Mouse (Mus musculus): ENCODE data around the gene Vmn2r101. TPM values are rescaled to one million over a fixed set of nuclear protein-coding genes. Genes with fewer than 3 reads are reported as not detected.

The Vmn2r101 gene
- total RNA-seq (2021): not detected
- long read RNA-seq: 0 reads

- DNase-seq (ENCODE audit: low spot score in 2 of 2): no peak
Observed at GRCm38 (mm10) chr17:19576927-19577326, at the start of gene Vmn2r101. Gene Vmn2r101 (plus strand): TSS chr17:19577227.

- no peak for DNase-seq (ENCODE audit: low spot score in 2 of 2)
Observed at GRCm38 (mm10) chr17:19629328-19629727, 52.3 kb downstream of the Vmn2r101 start.

DNA sequence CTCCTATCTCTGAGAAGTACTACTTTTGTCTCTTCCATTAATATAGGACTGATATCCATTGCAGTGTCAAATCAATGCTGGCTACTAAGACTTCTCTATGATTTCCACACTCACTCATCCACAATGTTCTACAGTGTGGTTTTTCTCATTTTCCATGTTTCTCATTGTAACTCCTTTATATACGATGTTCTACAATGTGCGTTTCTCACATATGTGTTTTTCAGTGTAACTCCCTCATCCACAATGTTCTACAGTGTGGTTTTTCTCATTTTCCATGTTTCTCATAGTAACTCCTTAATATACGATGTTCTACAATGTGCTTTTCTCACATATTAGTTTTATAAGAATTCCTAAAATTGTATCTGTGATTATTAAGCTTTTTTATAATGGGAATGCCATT lies 81.4 kb downstream of the Vmn2r101 start:
- no peak for DNase-seq (ENCODE audit: low spot score in 2 of 2)

GRCm38 (mm10) chr17:19660028-19660427 lies 83.0 kb downstream of the Vmn2r101 start, which contains the start of gene Vmn2r102:
Gene Vmn2r102 (plus strand): TSS chr17:19660328.
- DNase-seq (ENCODE audit: low spot score in 2 of 2): no peak

Other genes with a start within 250 kb of the Vmn2r101 start
- not detected for gene Vmn2r99, start 215.3 kb upstream of the Vmn2r101 start, total RNA-seq (2021)
- gene Vmn2r100, start 72.5 kb upstream of the Vmn2r101 start, total RNA-seq (2021): not detected
- gene Vmn2r102, start 83.1 kb downstream of the Vmn2r101 start, total RNA-seq (2021): not detected
- gene Vmn2r103, start 196.1 kb downstream of the Vmn2r101 start, total RNA-seq (2021): not detected

Data from layer of hippocampus, postnatal 10 days (tissue).